Mouse (Mus musculus) heart, embryonic 15.5 days (tissue): ENCODE data around the gene Zfp423. TPM values are rescaled to one million over a fixed set of nuclear protein-coding genes. Genes with fewer than 3 reads are reported as not detected.

Source experiments
- ATAC-seq: fragments of 200-750 bp; cut with Nextera tagmentation; replicated peaks from 2 replicates; pipeline ENCODE4 v1.8.0; 2017; ENCODE audit warnings: low read depth, moderate TSS enrichment; ENCODE audit not compliant: insufficient number of reproducible peaks, insufficient read depth, low FRiP score
- H3K27ac ChIP-seq: fragments of 300-500 bp; sonication (generic); 2 replicates; pipeline ENCODE4 v1.5.1; 2015; ENCODE audit warnings: mild to moderate bottlenecking, inconsistent platforms
- H3K27me3 ChIP-seq: fragments of 300-500 bp; sonication (generic); 2 replicates; pipeline ENCODE4 v1.6.1; 2015; ENCODE audit warnings: inconsistent platforms
- H3K36me3 ChIP-seq: fragments of 300-500 bp; sonication (generic); 2 replicates; pipeline ENCODE4 v1.6.1; 2015; ENCODE audit warnings: mild to moderate bottlenecking, inconsistent platforms
- H3K4me1 ChIP-seq: fragments of 300-500 bp; sonication (generic); replicated peaks from 2 replicates; pipeline ENCODE4 v1.6.1; 2015; ENCODE audit warnings: inconsistent platforms
- H3K4me2 ChIP-seq: fragments of 300-500 bp; sonication (generic); 2 replicates; pipeline ENCODE4 v1.6.1; 2015; ENCODE audit warnings: inconsistent platforms, mild to moderate bottlenecking, moderate library complexity
- H3K4me3 ChIP-seq: fragments of 300-500 bp; sonication (generic); 2 replicates; pipeline ENCODE4 v1.5.1; 2015; ENCODE audit warnings: mild to moderate bottlenecking, inconsistent platforms
- H3K9ac ChIP-seq: fragments of 300-500 bp; sonication (generic); 2 replicates; pipeline ENCODE4 v1.6.1; 2015; ENCODE audit warnings: mild to moderate bottlenecking, inconsistent platforms
- H3K9me3 ChIP-seq: fragments of 300-500 bp; sonication (generic); replicated peaks from 2 replicates; pipeline ENCODE4 v1.6.1; 2016; ENCODE audit warnings: inconsistent platforms
- WGBS: fragments of 180-500 bp; shearing (Covaris S2); methylation state at CpG from one replicate; pipeline ENCODE4 v1.1.7; 2015; ENCODE audit warnings: mixed read lengths; 5-methylcytosine and 5-hydroxymethylcytosine counted together
- polyA plus RNA-seq: library from polyadenylated mRNA; unstranded; fragments of >200 nt; fragmentation: Nextera tagmentation; extraction: Ambion mirVana; gene quantifications from 2 replicates; pipeline ENCODE4 v1.2.1, GENCODE M21; 2015

Gene Zfp423
- polyA plus RNA-seq, 1 experiment from 2014 or later, result 3.6 TPM

DNA sequence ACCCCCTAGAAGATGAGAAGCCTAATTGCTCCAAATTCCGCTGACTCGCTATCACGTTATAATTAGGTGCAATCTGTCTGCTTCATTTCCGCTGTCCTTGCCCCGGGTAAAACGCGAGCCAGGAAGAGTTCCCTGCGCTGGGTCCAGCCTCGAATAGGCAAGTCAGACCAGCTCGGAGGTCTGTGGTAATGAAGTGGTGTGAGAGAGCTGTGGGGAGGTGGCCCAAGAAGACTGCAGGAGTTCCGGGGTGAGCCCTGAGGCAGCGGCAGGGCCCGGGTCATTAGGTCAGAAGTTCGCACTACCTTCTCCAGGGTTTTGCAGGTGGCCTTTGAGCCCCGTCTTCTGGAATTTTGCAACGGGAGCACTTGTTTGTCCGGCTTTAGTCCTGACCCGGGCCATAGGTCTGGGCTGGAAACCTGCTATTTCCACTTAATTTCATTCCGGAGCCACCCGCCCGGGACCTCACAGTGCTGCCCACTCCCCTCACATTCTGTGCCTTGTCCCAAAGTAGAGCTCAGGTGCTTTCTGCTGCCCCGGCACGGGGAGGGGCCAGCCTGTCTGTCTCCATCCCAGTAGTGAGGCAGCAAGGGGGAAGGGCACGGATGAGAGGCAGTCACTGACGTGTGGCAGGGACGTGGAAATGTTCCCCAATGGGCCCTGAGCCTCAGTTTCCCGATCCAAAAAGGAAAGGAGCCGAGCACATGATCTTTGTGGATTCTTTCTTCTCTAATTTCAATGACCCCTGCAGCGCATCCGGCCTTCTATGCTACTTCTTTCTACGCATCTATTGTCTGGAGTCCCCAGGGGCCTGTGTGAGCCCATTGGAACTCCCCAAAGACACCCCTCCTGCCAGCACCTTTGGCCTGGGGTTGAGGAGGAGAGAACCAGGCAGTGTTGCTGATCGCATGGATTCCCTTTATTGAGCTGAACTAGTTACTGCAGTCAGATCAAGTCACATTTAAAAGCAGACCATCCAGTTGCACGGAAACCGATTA lies 298.2 kb downstream of the Zfp423 start:
- whole genome bisulfite sequencing, result 19% methylated on average over 34 of the region's 34 CpGs
- H3K27ac ChIP-seq, result no peak overlapping the region
- H3K4me3 ChIP-seq, result peak overlapping the region; percentile 26
- no peak for ATAC-seq
- H3K9ac ChIP-seq, result no peak overlapping the region
- H3K36me3 ChIP-seq, result no peaks in the 10 kb centered on the region
- H3K27me3 ChIP-seq, result peaks cover 57% of the 10 kb centered on the region
- peak overlapping the region; percentile 49 for H3K4me2 ChIP-seq
- H3K4me1 ChIP-seq, result peaks cover 41% of the 10 kb centered on the region
- no peaks in the 10 kb centered on the region for H3K9me3 ChIP-seq

DNA sequence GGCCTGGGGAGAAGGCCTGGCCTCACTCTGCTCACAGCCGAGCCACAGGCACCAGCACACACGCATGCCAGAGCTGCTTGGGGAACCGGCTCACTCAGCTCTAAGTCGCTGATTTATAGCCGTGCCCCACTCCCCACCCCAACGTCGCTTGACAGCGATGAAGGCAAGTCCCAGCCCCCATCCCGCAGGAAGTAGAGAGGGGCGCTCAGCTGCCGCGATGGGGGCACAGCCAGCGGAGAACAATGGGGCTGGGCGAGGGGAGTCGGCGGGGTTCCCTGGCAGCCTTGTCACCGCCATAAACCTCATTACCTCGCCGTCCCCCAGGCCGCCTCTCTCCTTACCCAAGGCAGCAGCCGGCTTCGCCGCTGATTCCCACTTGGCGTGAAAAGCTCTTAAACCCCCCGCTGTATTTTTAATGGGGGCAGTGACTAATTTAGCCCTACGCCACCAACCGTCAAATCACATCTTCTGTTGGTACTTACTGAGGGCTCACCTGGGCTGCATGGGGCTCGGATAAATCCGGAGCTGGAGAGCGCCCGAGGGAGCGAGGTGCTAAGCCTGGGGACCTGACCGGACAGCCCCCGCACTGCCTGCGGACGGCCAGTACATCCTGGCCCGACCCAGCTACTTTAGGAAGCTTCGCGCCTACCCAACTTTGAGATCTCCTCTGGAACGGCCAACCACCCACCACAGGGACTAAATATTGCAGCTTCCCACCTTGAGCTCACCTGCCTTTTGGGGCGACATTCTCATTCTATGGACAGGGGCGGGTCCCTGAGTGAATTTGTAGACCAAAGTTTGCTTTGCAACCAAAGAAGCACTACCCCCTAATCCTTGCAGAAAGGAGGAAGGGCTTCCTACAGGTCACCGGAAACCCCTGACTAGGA lies 299.1 kb downstream of the Zfp423 start:
- H3K9me3 ChIP-seq, result no peaks in the 10 kb centered on the region
- H3K27ac ChIP-seq, result no peak overlapping the region
- peak overlapping the region; percentile 49 for H3K4me2 ChIP-seq
- peak overlapping the region; percentile 26 for H3K4me3 ChIP-seq
- peaks cover 53% of the 10 kb centered on the region for H3K27me3 ChIP-seq
- H3K9ac ChIP-seq, result no peak overlapping the region
- WGBS, result 8% methylated on average over 43 of the region's 43 CpGs
- peaks cover 41% of the 10 kb centered on the region for H3K4me1 ChIP-seq
- no peaks in the 10 kb centered on the region for H3K36me3 ChIP-seq
- ATAC-seq, result no peak

DNA sequence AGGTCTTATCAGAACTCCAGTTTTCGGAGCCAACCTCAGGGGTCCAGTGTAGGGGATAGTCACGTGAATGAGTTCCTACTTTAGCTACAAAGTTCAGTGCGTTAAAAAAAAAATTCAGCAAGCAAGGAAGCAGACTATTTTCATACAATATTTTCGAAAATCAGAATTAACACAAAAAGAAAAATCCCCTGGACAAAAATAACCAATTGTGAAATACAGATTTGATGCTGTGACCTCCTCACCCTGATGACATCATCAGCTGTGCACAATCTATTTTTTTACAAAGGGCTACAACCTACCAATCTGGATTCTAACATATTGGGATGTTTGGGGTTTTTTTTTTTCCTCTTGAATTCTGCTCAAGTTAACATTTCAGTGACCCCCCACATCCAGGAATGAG lies 301.9 kb downstream of the Zfp423 start:
- Histone ChIP-seq H3K9ac (no peak overlapping the region), H3K27ac (no peak overlapping the region), H3K4me2 (no peak overlapping the region), H3K4me1 (peaks cover 33% of the 10 kb centered on the region), H3K27me3 (peaks cover 39% of the 10 kb centered on the region), H3K4me3 (no peak overlapping the region), H3K36me3 (no peaks in the 10 kb centered on the region), H3K9me3 (no peaks in the 10 kb centered on the region)
- no peak for ATAC-seq
- WGBS, result 52% methylated on average over 4 of the region's 4 CpGs

DNA sequence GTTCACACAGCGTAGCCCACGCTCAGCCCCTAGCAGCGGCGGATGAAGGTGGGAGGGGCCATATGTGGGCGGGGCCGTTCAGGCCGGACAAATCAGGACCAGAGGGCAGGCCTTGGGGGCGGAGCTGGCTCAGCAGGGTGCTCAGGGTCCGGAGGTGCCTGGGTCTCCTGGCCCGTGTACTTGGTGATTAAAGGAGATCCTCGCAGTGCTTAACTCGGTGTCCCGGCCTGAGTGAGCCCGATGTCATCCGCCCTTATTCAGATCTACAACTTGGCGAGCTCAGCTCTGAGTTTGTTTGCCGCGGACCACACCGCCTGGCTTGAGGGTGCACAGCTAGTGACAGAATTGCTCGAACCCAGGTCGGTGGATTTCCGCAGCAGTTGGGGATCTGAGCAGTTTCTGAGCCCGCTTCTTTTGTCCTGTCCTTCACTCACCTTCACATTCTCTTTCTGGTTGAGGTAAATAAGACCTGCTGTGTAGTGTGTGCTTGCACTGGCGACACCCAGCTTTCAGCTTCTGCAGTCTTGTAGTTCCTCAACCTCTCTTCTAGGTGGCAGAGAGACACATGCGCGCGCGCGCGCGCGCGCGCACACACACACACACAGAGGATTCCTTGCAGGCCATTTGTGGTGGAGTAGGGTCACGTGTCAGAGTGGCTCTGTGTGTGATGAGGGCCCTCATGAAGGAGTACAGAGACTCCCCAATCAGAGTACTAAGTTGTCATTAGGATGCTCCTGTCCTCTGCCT lies 302.7 kb downstream of the Zfp423 start:
- Histone ChIP-seq H3K4me3 (peak overlapping the region; percentile 51), H3K36me3 (no peaks in the 10 kb centered on the region), H3K27me3 (peaks cover 33% of the 10 kb centered on the region), H3K4me2 (peak overlapping the region; percentile 93), H3K27ac (no peak overlapping the region), H3K4me1 (peaks cover 29% of the 10 kb centered on the region), H3K9ac (peak overlapping the region; percentile 49), H3K9me3 (no peaks in the 10 kb centered on the region)
- 6% methylated on average over 35 of the region's 35 CpGs for WGBS
- peak; percentile 82 for ATAC-seq

DNA sequence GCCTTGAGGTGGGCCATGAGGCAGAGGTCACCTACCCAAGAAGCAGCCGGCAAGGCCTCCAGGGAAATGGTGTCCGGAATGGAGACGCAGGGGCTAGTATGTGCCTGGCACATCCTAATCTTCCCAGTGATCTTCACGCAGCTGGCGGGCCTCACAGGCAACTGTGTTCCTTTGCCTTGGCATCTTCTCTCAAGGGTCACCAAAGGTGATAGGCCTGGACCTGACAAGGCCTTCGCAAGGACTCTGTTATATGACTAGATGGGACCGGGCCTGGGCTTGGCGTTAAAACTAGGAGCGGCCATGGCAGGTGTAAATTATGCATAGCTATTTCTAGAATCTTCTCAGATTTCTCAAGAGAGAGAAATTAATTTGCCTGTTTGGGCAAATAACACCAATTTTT lies 303.4 kb downstream of the Zfp423 start:
- Histone ChIP-seq H3K4me3 (no peak overlapping the region), H3K27ac (no peak overlapping the region), H3K36me3 (no peaks in the 10 kb centered on the region), H3K9me3 (no peaks in the 10 kb centered on the region), H3K27me3 (peaks cover 26% of the 10 kb centered on the region), H3K4me2 (peak overlapping the region; percentile 93), H3K9ac (no peak overlapping the region), H3K4me1 (peaks cover 22% of the 10 kb centered on the region)
- no peak for ATAC-seq
- 76% methylated on average over 9 of the region's 9 CpGs for WGBS

DNA sequence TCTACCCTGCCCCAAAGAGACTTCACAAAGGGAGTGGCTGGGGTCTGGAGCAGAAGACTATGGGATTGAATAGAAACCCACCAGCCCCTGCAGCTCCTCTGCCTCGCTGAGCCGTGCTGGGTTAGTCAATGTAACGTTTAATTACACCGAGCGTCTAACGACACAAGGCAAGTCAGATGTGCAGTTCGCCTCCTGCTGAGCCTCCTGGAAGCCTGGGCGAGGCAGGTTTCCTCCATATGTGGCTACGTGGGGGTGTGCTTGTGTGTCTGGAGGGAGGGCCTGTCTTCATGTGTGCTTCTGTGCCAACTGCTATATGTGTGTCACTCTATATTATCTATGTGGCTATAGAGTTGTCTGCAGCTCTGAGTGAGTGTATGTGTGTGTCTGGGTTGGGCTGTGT lies 311.6 kb downstream of the Zfp423 start:
- no peaks in the 10 kb centered on the region for H3K9me3 ChIP-seq

DNA sequence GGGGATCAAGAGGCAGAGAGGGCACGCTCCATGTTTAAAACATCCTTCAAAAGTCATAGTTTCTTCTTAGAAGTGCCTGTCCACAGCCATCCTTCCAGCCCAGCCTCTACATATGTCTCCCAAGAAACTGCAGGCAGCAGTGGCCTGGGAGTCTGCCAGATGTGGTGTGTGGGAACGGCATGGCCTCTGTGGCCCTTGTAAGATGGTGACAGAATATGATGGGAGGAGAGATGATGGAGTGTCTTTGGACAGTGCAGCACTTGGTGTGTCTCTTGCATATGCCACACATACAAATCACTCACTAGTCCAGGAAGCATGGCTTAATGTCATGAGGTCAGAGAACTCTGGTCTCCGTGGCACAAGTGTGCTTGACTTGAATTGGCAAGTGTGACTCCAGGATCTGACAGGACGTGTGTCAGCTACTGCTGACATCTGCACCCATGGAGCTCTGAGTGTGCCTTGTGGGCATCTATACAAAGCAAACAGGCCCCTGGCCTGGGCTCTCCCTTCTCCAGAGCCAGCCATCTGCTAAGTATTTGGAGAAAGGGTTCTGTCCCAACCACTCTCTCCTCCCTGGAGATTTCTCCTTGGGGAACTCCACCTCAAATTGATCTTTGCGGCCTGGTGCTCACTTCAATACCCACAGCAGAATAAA lies 313.4 kb downstream of the Zfp423 start:
- Histone ChIP-seq H3K4me2 (no peak overlapping the region), H3K27ac (no peak overlapping the region), H3K9me3 (no peaks in the 10 kb centered on the region), H3K27me3 (no peaks in the 10 kb centered on the region), H3K36me3 (no peaks in the 10 kb centered on the region), H3K9ac (no peak overlapping the region), H3K4me1 (no peaks in the 10 kb centered on the region), H3K4me3 (no peak overlapping the region)
- 70% methylated on average over 5 of the region's 5 CpGs for WGBS
- ATAC-seq, result no peak

More for the DNA sequence above, 311.6 kb downstream of the Zfp423 start:
- Histone ChIP-seq H3K27ac (no peak overlapping the region), H3K4me2 (no peak overlapping the region), H3K27me3 (no peaks in the 10 kb centered on the region), H3K4me1 (no peaks in the 10 kb centered on the region), H3K9ac (no peak overlapping the region), H3K4me3 (no peak overlapping the region), H3K36me3 (no peaks in the 10 kb centered on the region)
- no peak for ATAC-seq
- WGBS, result 83% methylated on average over 9 of the region's 9 CpGs

DNA sequence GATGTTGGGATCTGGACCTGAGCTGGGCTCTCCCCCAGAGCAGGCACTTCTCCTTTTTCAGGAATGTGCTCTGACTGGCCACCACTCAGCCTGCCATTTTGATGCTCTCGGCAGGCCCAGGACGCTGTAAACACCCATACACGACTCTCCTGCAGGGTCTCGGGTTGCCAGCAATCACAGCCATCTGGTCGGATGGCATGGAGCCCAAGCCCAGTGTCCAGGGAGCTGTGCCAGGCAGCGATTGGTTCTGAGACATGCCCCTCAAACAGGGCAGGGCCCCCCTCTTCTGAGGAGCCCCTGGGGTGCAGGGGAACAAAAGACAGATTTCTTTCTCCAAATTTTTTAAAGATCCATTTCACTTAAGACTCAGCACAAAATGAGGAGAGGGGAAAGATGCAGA lies 314.0 kb downstream of the Zfp423 start:
- Histone ChIP-seq H3K27ac (no peak overlapping the region), H3K27me3 (no peaks in the 10 kb centered on the region), H3K4me2 (no peak overlapping the region), H3K36me3 (no peaks in the 10 kb centered on the region), H3K9me3 (no peaks in the 10 kb centered on the region), H3K9ac (no peak overlapping the region), H3K4me3 (no peak overlapping the region), H3K4me1 (no peaks in the 10 kb centered on the region)
- 30% methylated on average over 6 of the region's 6 CpGs for WGBS
- ATAC-seq, result no peak

DNA sequence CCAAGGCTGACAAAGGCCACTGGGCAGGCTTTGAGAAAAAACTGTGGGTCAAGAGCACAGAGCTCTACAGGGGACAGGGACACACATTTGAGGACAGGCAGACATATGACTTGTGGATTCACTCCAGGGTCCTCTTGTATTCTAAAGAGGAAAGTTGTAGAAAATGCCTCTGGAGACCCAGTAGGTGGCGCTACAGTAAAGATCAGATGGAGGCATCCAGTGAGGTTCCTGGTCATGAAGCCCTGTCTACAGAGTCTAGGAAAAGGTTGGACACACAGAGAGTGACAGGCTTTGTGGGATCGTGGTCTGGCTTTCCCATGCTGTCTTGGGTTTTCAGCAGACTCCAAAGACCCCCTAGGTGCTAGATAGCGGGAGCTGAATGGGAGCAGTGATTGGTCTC lies 318.5 kb downstream of the Zfp423 start:
- Histone ChIP-seq H3K9me3 (no peaks in the 10 kb centered on the region), H3K36me3 (no peaks in the 10 kb centered on the region), H3K27me3 (0 out of 2 replicates have a peak, but pooled peaks cover 2% of the 10 kb centered on the region), H3K27ac (no peak overlapping the region), H3K4me2 (no peak overlapping the region), H3K4me1 (no peaks in the 10 kb centered on the region), H3K9ac (no peak overlapping the region), H3K4me3 (no peak overlapping the region)
- ATAC-seq, result no peak
- 39% methylated on average over 3 of the region's 3 CpGs for WGBS

DNA sequence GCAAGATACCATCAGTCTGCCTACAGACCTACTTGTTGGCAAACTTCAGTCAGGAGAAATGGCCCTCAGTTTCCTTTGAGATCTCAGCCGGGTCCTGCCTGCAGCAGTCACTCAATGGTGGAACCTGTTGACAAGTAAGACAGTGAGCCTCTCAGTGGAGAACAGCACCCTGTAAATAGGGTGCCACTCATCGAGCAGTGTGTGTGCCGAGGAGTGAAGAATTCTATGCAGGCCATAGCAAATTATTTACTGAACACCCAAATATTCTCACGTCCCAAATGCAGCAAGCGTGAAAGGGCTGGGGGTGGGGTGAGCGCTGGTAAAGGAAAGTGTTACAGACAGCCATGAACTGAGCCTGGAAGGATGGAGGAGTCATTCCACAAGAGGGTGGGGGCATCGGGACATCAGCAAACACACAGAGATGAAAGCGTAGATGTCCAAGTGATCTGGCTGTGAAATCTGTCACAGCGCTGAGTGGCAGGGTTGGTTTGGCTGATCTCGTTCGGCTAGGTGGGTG lies 323.1 kb downstream of the Zfp423 start:
- Histone ChIP-seq H3K4me2 (no peak overlapping the region), H3K9ac (no peak overlapping the region), H3K27ac (no peak overlapping the region), H3K36me3 (no peaks in the 10 kb centered on the region), H3K4me1 (no peaks in the 10 kb centered on the region), H3K27me3 (0 out of 2 replicates have a peak, but pooled peaks cover 3% of the 10 kb centered on the region), H3K9me3 (no peaks in the 10 kb centered on the region), H3K4me3 (no peak overlapping the region)
- WGBS, result 65% methylated on average over 11 of the region's 11 CpGs
- ATAC-seq, result no peak
